Mouse (Mus musculus) forebrain, postnatal 0 days (tissue): ENCODE data around the gene Fam167b. TPM values are rescaled to one million over a fixed set of nuclear protein-coding genes. Genes with fewer than 3 reads are reported as not detected.
A peak's percentile ranks its signal among the peaks of the same experiment; 100 is the strongest.

Experiments used
- ATAC-seq: fragments of 200-750 bp; cut with Nextera tagmentation; 2 replicates; pipeline ENCODE4 v1.8.0; 2017; ENCODE audit warnings: mild to moderate bottlenecking, moderate library complexity
- DNase-seq: peaks from one replicate; pipeline ENCODE4 v3.0.0-alpha.2; 2015
- H3K27ac ChIP-seq: fragments of 300-500 bp; sonication (generic); 2 replicates; pipeline ENCODE4 v1.5.1; 2014; ENCODE audit warnings: low read depth, mild to moderate bottlenecking, antibody characterized with exemption, low read length, moderate library complexity, mixed read lengths
- H3K27me3 ChIP-seq: fragments of 300-500 bp; sonication (generic); 2 replicates; pipeline ENCODE4 v1.6.1; 2014; ENCODE audit warnings: mild to moderate bottlenecking, low read length, mixed read lengths; ENCODE audit not compliant: insufficient read depth
- H3K36me3 ChIP-seq: fragments of 300-500 bp; sonication (generic); 2 replicates; pipeline ENCODE4 v1.6.1; 2014; ENCODE audit warnings: mild to moderate bottlenecking, moderate library complexity; ENCODE audit not compliant: insufficient read depth
- H3K4me1 ChIP-seq: fragments of 300-500 bp; sonication (generic); 2 replicates; pipeline ENCODE4 v1.6.1; 2014; ENCODE audit warnings: antibody characterized with exemption; ENCODE audit not compliant: insufficient read depth
- H3K4me2 ChIP-seq: fragments of 300-500 bp; sonication (generic); 2 replicates; pipeline ENCODE4 v1.6.1; 2014; ENCODE audit warnings: low read depth, mild to moderate bottlenecking, moderate library complexity
- H3K4me3 ChIP-seq: fragments of 300-500 bp; sonication (generic); 2 replicates; pipeline ENCODE4 v1.5.1; 2014; ENCODE audit warnings: low read depth, low read length, mixed read lengths
- H3K9ac ChIP-seq: fragments of 300-500 bp; sonication (generic); 2 replicates; pipeline ENCODE4 v1.6.1; 2014; ENCODE audit warnings: mild to moderate bottlenecking
- H3K9me3 ChIP-seq: fragments of 300-500 bp; sonication (generic); 2 replicates; pipeline ENCODE4 v1.6.1; 2016; ENCODE audit warnings: low read length
- CTCF ChIP-seq: sonication (generic); IDR thresholded peaks from 2 replicates; pipeline ENCODE4 v1.5.1; 2016; ENCODE audit warnings: antibody characterized with exemption, control low read depth, low read depth
- WGBS: fragments of 180-500 bp; shearing (Covaris S2); extraction: QIAGEN DNeasy Blood & Tissue Kit; methylation state at CpG from one replicate; pipeline ENCODE4 v1.1.7; 2014; 5-methylcytosine and 5-hydroxymethylcytosine counted together
- polyA plus RNA-seq: library from polyadenylated mRNA; unstranded; fragments of >200 nt; fragmentation: Nextera tagmentation; extraction: Ambion mirVana; gene quantifications from 2 replicates; pipeline ENCODE4 v1.2.1, GENCODE M21; 2015
- total RNA-seq: library from RNA; depleted of rRNA; stranded (reverse); fragments of >200 nt; gene quantifications from 2 replicates; pipeline ENCODE4 v1.2.3, GENCODE M21; 2014

Gene Fam167b
- total and polyA plus RNA-seq, 2 experiments from 2014 or later = not detected

GRCm38 (mm10) chr4:129622803-129623535, 44.6 kb upstream of the Fam167b start:
- WGBS = 16% methylated on average over 8 of the region's 8 CpGs
- Histone ChIP-seq H3K4me3 (peak overlapping the region; percentile 66), H3K36me3 (peaks cover 22% of the 10 kb centered on the region), H3K9me3 (no peaks in the 10 kb centered on the region), H3K27me3 (no peaks in the 10 kb centered on the region), H3K4me2 (peak overlapping the region; percentile 88), H3K27ac (peak overlapping the region; percentile 98), H3K4me1 (peaks cover 28% of the 10 kb centered on the region), H3K9ac (peak overlapping the region; percentile 93)
- DNase-seq = peak; percentile 20
- no peak for ATAC-seq
- TF ChIP-seq CTCF = no peak

GRCm38 (mm10) chr4:129622120-129622802, 43.9 kb upstream of the Fam167b start:
- Histone ChIP-seq H3K4me2 (peak overlapping the region; percentile 88), H3K4me1 (peaks cover 30% of the 10 kb centered on the region), H3K36me3 (peaks cover 15% of the 10 kb centered on the region), H3K27ac (peak overlapping the region; percentile 98; the same call in 1 of the 2 replicates), H3K27me3 (no peaks in the 10 kb centered on the region), H3K4me3 (peak overlapping the region; percentile 66; the same call in 1 of the 2 replicates), H3K9ac (peak overlapping the region; percentile 93), H3K9me3 (no peaks in the 10 kb centered on the region)
- no peak for DNase-seq
- 72% methylated on average over 11 of the region's 11 CpGs for WGBS
- TF ChIP-seq CTCF = no peak
- ATAC-seq = no peak

- no peaks in the 10 kb centered on the region for H3K9me3 ChIP-seq
- ATAC-seq = no peak
- H3K27ac ChIP-seq = no peak overlapping the region
- WGBS = 88% methylated on average over 8 of the region's 8 CpGs
- DNase-seq = no peak
- peaks cover 13% of the 10 kb centered on the region; the same call in 1 of the 2 replicates for H3K36me3 ChIP-seq
- TF ChIP-seq CTCF = no peak
- H3K4me2 ChIP-seq = no peak overlapping the region
- H3K4me3 ChIP-seq = no peak overlapping the region
- H3K27me3 ChIP-seq = no peaks in the 10 kb centered on the region
- H3K9ac ChIP-seq = no peak overlapping the region
- H3K4me1 ChIP-seq = peaks cover 30% of the 10 kb centered on the region
These were observed 43.0 kb upstream of the Fam167b start for GRCm38 (mm10) chr4:129621283-129621841.

- Histone ChIP-seq H3K4me2 (no peak overlapping the region), H3K36me3 (peaks cover 13% of the 10 kb centered on the region; the same call in 1 of the 2 replicates), H3K4me3 (no peak overlapping the region), H3K9ac (no peak overlapping the region), H3K4me1 (peaks cover 30% of the 10 kb centered on the region), H3K27ac (no peak overlapping the region), H3K27me3 (no peaks in the 10 kb centered on the region), H3K9me3 (no peaks in the 10 kb centered on the region)
- WGBS = 92% methylated on average over 11 of the region's 11 CpGs
- no peak for DNase-seq
- TF ChIP-seq CTCF = no peak
- ATAC-seq = no peak
These were observed 42.3 kb upstream of the Fam167b start for GRCm38 (mm10) chr4:129620419-129621282.

- Histone ChIP-seq H3K4me2 (peak within 1 kb of the TSS; percentile 93), H3K4me1 (peaks cover 23% of the 10 kb centered on the region), H3K9me3 (no peaks in the 10 kb centered on the region), H3K9ac (peak within 1 kb of the TSS; percentile 91), H3K36me3 (peaks cover 13% of the 10 kb centered on the region; the same call in 1 of the 2 replicates), H3K4me3 (peak within 1 kb of the TSS; percentile 65), H3K27ac (peak within 1 kb of the TSS; percentile 95), H3K27me3 (no peaks in the 10 kb centered on the region)
- 4% methylated on average over 43 of the region's 44 CpGs for WGBS
- ATAC-seq (peak; percentile 95), DNase-seq (peak; percentile 98)
- TF ChIP-seq CTCF = peak; percentile 49
These were observed 40.7 kb upstream of the Fam167b start, which contains the start of gene Iqcc for GRCm38 (mm10) chr4:129618786-129619691. Gene Iqcc, minus strand, starts transcription at chr4:129619099.
